Comparison of ENCODE assay signal across 10 mouse cellular contexts in the genomic region with DNA sequence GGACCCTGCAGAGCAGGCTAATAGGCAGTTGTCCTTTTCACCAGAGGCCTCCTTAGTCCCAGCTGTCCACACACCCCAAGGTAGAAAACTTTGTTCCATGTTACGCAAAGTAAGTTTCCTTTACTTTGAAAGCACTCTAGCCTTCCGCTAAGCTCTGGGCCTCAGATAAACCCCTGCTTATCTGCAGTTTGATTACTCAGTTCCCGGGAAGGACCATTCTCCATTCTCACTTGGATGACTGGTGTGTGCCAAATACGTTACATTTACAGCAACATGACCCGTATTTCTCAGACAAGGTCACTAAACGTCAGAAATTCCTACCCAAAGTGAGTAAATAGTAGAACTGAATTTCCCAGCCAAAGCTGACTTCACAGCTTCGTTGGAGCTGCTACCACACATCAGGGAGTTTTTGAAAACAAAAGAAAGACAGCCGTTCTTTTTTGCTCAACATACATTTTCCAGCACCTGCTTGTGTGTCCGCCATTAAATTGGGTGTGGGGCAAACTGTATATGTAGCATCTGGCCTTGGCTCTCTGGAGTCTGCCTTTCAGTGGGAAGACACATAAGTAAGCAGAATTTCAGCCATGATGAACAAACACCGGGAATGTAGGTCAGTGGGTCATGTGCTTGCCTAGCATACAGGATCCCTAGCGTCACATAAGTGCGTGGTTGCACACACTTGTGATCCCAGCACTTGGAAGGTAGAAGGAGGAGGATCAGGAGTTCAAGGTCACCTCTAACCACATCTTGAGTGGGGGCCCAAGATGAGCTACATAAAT. TPM values are rescaled to one million over a fixed set of nuclear protein-coding genes. Genes with fewer than 3 reads are reported as not detected.
DNase-seq lines count a peak whose midpoint lies in the region; ATAC-seq and TF ChIP-seq lines count a peak whose summit lies in the region.
"Had no signal": no experiment of that assay in that cellular context is flagged by ENCODE, and none has a peak within 500 bp of the region (broad histone marks: within the 10 kb centered on the region; RNA-seq: fewer than 3 reads in every experiment).

No protein-coding gene starts in this region.

- no peak for ATAC-seq in monocyte, adult 5-6 weeks (replicated peaks; ENCODE audit: insufficient number of reproducible peaks, low FRiP score, low TSS enrichment, poor library complexity, severe bottlenecking)

- TF ChIP-seq POLR2A in cerebellum, adult 2 months (IDR thresholded peaks at IDR 0.05; ENCODE audit: borderline replicate concordance, insufficient read depth, low read length): no peak
- TF ChIP-seq POLR2A in testis, adult 2 months (IDR thresholded peaks at IDR 0.05; ENCODE audit: control insufficient read depth, low read depth, low read length): no peak

- H3K27ac ChIP-seq in cerebellum, adult 2 months (ENCODE audit: insufficient read depth, low read length): peak overlapping the region; percentile 81; the same call in 1 of the 2 replicates
- H3K27ac ChIP-seq in testis, adult 2 months (ENCODE audit: control insufficient read depth, insufficient read depth, low read depth, low read length): peak overlapping the region; percentile 25

- no peak overlapping the region for H3K4me3 ChIP-seq in cerebellum, adult 2 months (replicated peaks; ENCODE audit: insufficient read depth, low read depth, low read length)
- no peak overlapping the region for H3K4me3 ChIP-seq in testis, adult 2 months (ENCODE audit: control insufficient read depth, low read depth, low read length)
- H3K4me3 ChIP-seq: myocyte had no signal

- 39% methylated on average over 12 of the region's 12 CpGs for WGBS in cerebellum, adult 2 months

- TF ChIP-seq CTCF in cerebellum, adult 2 months (IDR thresholded peaks at IDR 0.05; ENCODE audit: borderline replicate concordance, insufficient read depth, low read depth, low read length): no peak
- TF ChIP-seq CTCF in testis, adult 2 months (IDR thresholded peaks at IDR 0.05; ENCODE audit: control insufficient read depth, insufficient read depth, insufficient replicate concordance, low read depth, low read length): no peak

- no peaks in the 10 kb centered on the region for H3K27me3 ChIP-seq in cerebellum, adult 2 months (ENCODE audit: control insufficient read depth, insufficient read depth, low read length)
- no peaks in the 10 kb centered on the region for H3K27me3 ChIP-seq in testis, adult 2 months (ENCODE audit: control insufficient read depth, insufficient read depth, low read length)

- DNase-seq in cerebellum, adult 2 months: peak in 1 of 2 experiments; percentile 29
- DNase-seq in cerebellum, postnatal 36 days: no peak
- no peak for DNase-seq in testis, postnatal 14 days (ENCODE audit: low spot score)
- DNase-seq in lung, postnatal 10 days: peak; percentile 17
- no peak for DNase-seq in MN1 (ENCODE audit: low spot score)
- no peak for DNase-seq in gastrocnemius, postnatal 25 days

- no peaks in the 10 kb centered on the region for H3K36me3 ChIP-seq in testis, adult 2 months (ENCODE audit: control insufficient read depth, insufficient read depth, low read length)

- H3K4me1 ChIP-seq in cerebellum, adult 2 months (ENCODE audit: control insufficient read depth, insufficient read depth, low read length): peaks cover 27% of the 10 kb centered on the region
- H3K4me1 ChIP-seq in testis, adult 2 months (ENCODE audit: control insufficient read depth, insufficient read depth, low read length): peaks cover 6% of the 10 kb centered on the region

RNA-seq across cellular contexts. Expression of a gene that starts 20.3 kb away (rescaled TPM):
- polyA plus RNA-seq in cerebellum, adult 2 months (2012; rRNA removed): 8.4 and 10.5 TPM in 2 replicates
- 2.4 and 2.8 TPM in 2 replicates for polyA plus RNA-seq in testis, adult 2 months (2012; rRNA removed)
- under 1 TPM in 1 of 2 experiments, not detected in 1; 0.21 TPM for total RNA-seq in gastrocnemius, postnatal 25 days (2021)
- total RNA-seq in monocyte, adult 5-6 weeks (2017): not detected in 3 replicates

RNA-seq across cellular contexts. Expression of a gene that starts 38.0 kb away (rescaled TPM):
- 1.5 and 1.6 TPM in 2 replicates for polyA plus RNA-seq in cerebellum, adult 2 months (2012; rRNA removed)
- polyA plus RNA-seq in testis, adult 2 months (2012; rRNA removed): 0.28 TPM in 2 replicates
- total RNA-seq in gastrocnemius, postnatal 25 days (2021): not detected
- total RNA-seq in monocyte, adult 5-6 weeks (2017): not detected in 3 replicates
- polyA plus RNA-seq: myocyte had no signal

RNA-seq across cellular contexts. Expression of a gene that starts 52.5 kb away (rescaled TPM):
- not detected in 2 replicates for polyA plus RNA-seq in cerebellum, adult 2 months (2012; rRNA removed)
- not detected in 2 replicates for polyA plus RNA-seq in testis, adult 2 months (2012; rRNA removed)
- not detected for total RNA-seq in gastrocnemius, postnatal 25 days (2021)
- not detected in 3 replicates for total RNA-seq in monocyte, adult 5-6 weeks (2017)
- polyA plus RNA-seq: cortical plate, adult 2 months; myocyte had no signal
